Mouse (Mus musculus) forebrain, postnatal 0 days (tissue): Measurements from ENCODE around the gene Coro7. TPM values are rescaled to one million over a fixed set of nuclear protein-coding genes. Genes with fewer than 3 reads are reported as not detected.

ENCODE experiments used
- ATAC-seq: fragments of 200-750 bp; cut with Nextera tagmentation; 2 replicates; pipeline ENCODE4 v1.8.0; 2017; ENCODE audit warnings: mild to moderate bottlenecking, moderate library complexity
- DNase-seq: peaks from one replicate; pipeline ENCODE4 v3.0.0-alpha.2; 2015
- H3K27ac ChIP-seq: fragments of 300-500 bp; sonication (generic); 2 replicates; pipeline ENCODE4 v1.5.1; 2014; ENCODE audit warnings: low read depth, mild to moderate bottlenecking, antibody characterized with exemption, low read length, moderate library complexity, mixed read lengths
- H3K27me3 ChIP-seq: fragments of 300-500 bp; sonication (generic); 2 replicates; pipeline ENCODE4 v1.6.1; 2014; ENCODE audit warnings: mild to moderate bottlenecking, low read length, mixed read lengths; ENCODE audit not compliant: insufficient read depth
- H3K36me3 ChIP-seq: fragments of 300-500 bp; sonication (generic); 2 replicates; pipeline ENCODE4 v1.6.1; 2014; ENCODE audit warnings: mild to moderate bottlenecking, moderate library complexity; ENCODE audit not compliant: insufficient read depth
- H3K4me1 ChIP-seq: fragments of 300-500 bp; sonication (generic); 2 replicates; pipeline ENCODE4 v1.6.1; 2014; ENCODE audit warnings: antibody characterized with exemption; ENCODE audit not compliant: insufficient read depth
- H3K4me2 ChIP-seq: fragments of 300-500 bp; sonication (generic); 2 replicates; pipeline ENCODE4 v1.6.1; 2014; ENCODE audit warnings: low read depth, mild to moderate bottlenecking, moderate library complexity
- H3K4me3 ChIP-seq: fragments of 300-500 bp; sonication (generic); 2 replicates; pipeline ENCODE4 v1.5.1; 2014; ENCODE audit warnings: low read depth, low read length, mixed read lengths
- H3K9ac ChIP-seq: fragments of 300-500 bp; sonication (generic); 2 replicates; pipeline ENCODE4 v1.6.1; 2014; ENCODE audit warnings: mild to moderate bottlenecking
- H3K9me3 ChIP-seq: fragments of 300-500 bp; sonication (generic); 2 replicates; pipeline ENCODE4 v1.6.1; 2016; ENCODE audit warnings: low read length
- CTCF ChIP-seq: sonication (generic); IDR thresholded peaks from 2 replicates; pipeline ENCODE4 v1.5.1; 2016; ENCODE audit warnings: antibody characterized with exemption, control low read depth, low read depth
- WGBS: fragments of 180-500 bp; shearing (Covaris S2); extraction: QIAGEN DNeasy Blood & Tissue Kit; methylation state at CpG from one replicate; pipeline ENCODE4 v1.1.7; 2014; 5-methylcytosine and 5-hydroxymethylcytosine counted together
- polyA plus RNA-seq: library from polyadenylated mRNA; unstranded; fragments of >200 nt; fragmentation: Nextera tagmentation; extraction: Ambion mirVana; gene quantifications from 2 replicates; pipeline ENCODE4 v1.2.1, GENCODE M21; 2015
- total RNA-seq: library from RNA; depleted of rRNA; stranded (reverse); fragments of >200 nt; gene quantifications from 2 replicates; pipeline ENCODE4 v1.2.3, GENCODE M21; 2014

The Coro7 gene
- total and polyA plus RNA-seq, 2 experiments from 2014 or later = 24.9 to 29.3 TPM

- H3K27me3 ChIP-seq = no peaks in the 10 kb centered on the region
- DNase-seq = no peak
- H3K9ac ChIP-seq = no peak overlapping the region
- no peak for ATAC-seq
- peak overlapping the region; percentile 79 for H3K4me2 ChIP-seq
- H3K4me3 ChIP-seq = no peak overlapping the region
- no peak overlapping the region for H3K27ac ChIP-seq
- H3K9me3 ChIP-seq = no peaks in the 10 kb centered on the region
- WGBS = 35% methylated on average over 2 of the region's 2 CpGs
- H3K36me3 ChIP-seq = no peaks in the 10 kb centered on the region
- no peak for TF ChIP-seq CTCF
- peaks cover 36% of the 10 kb centered on the region for H3K4me1 ChIP-seq
Measured at GRCm38 (mm10) chr16:4596836-4597235, 82.7 kb downstream of the Coro7 start.

GRCm38 (mm10) chr16:4596141-4596728 is 83.3 kb downstream of the Coro7 start:
- Histone ChIP-seq H3K36me3 (no peaks in the 10 kb centered on the region), H3K27me3 (no peaks in the 10 kb centered on the region), H3K27ac (peak overlapping the region; percentile 57), H3K4me1 (peaks cover 36% of the 10 kb centered on the region), H3K4me3 (peak overlapping the region; percentile 85), H3K4me2 (peak overlapping the region; percentile 79), H3K9ac (peak overlapping the region; percentile 76), H3K9me3 (no peaks in the 10 kb centered on the region)
- no peak for TF ChIP-seq CTCF
- WGBS = 8% methylated on average over 3 of the region's 3 CpGs
- DNase-seq (no peak), ATAC-seq (peak; percentile 4; the same call in 1 of the 2 replicates)

GRCm38 (mm10) chr16:4595527-4595963 is 84.0 kb downstream of the Coro7 start:
- no peak; the same call in 1 of the 2 replicates for ATAC-seq
- peaks cover 36% of the 10 kb centered on the region for H3K4me1 ChIP-seq
- 2% methylated on average over 5 of the region's 5 CpGs for whole genome bisulfite sequencing

GRCm38 (mm10) chr16:4594814-4595526 is 84.6 kb downstream of the Coro7 start:
- H3K9me3 ChIP-seq = no peaks in the 10 kb centered on the region
- H3K9ac ChIP-seq = peak overlapping the region; percentile 76
- H3K27ac ChIP-seq = peak overlapping the region; percentile 90
- H3K4me1 ChIP-seq = peaks cover 36% of the 10 kb centered on the region
- TF ChIP-seq CTCF = no peak
- peak overlapping the region; percentile 85 for H3K4me3 ChIP-seq
- H3K36me3 ChIP-seq = no peaks in the 10 kb centered on the region
- DNase-seq = peak; percentile 48
- peak overlapping the region; percentile 79 for H3K4me2 ChIP-seq
- ATAC-seq = peak; percentile 57
- WGBS = 2% methylated on average over 39 of the region's 52 CpGs
- no peaks in the 10 kb centered on the region for H3K27me3 ChIP-seq

More at GRCm38 (mm10) chr16:4595527-4595963, 84.0 kb downstream of the Coro7 start:
- TF ChIP-seq CTCF = no peak
- H3K27me3 ChIP-seq = no peaks in the 10 kb centered on the region
- peak overlapping the region; percentile 85 for H3K4me3 ChIP-seq
- DNase-seq = no peak
- H3K36me3 ChIP-seq = no peaks in the 10 kb centered on the region
- H3K9me3 ChIP-seq = no peaks in the 10 kb centered on the region
- H3K27ac ChIP-seq = peak overlapping the region; percentile 57
- H3K4me2 ChIP-seq = peak overlapping the region; percentile 79
- H3K9ac ChIP-seq = peak overlapping the region; percentile 76

GRCm38 (mm10) chr16:4593971-4594813 is 85.4 kb downstream of the Coro7 start, which contains the start of gene Glis2:
Glis2 (plus strand) TSS chr16:4594713.
- Histone ChIP-seq H3K27ac (peak within 1 kb of the TSS; percentile 90), H3K27me3 (no peaks in the 10 kb centered on the region), H3K4me1 (peaks cover 36% of the 10 kb centered on the region), H3K36me3 (no peaks in the 10 kb centered on the region), H3K9ac (peak within 1 kb of the TSS; percentile 76), H3K9me3 (no peaks in the 10 kb centered on the region), H3K4me3 (peak within 1 kb of the TSS; percentile 85), H3K4me2 (peak within 1 kb of the TSS; percentile 79)
- ATAC-seq = peak; percentile 85
- TF ChIP-seq CTCF = no peak
- WGBS = 2% methylated on average over 15 of the region's 74 CpGs
- peak; percentile 88 for DNase-seq

- ATAC-seq = peak; percentile 28
- H3K9me3 ChIP-seq = no peaks in the 10 kb centered on the region
- peaks cover 30% of the 10 kb centered on the region for H3K4me1 ChIP-seq
- DNase-seq = peak; percentile 72
- H3K36me3 ChIP-seq = no peaks in the 10 kb centered on the region
- TF ChIP-seq CTCF = peak; percentile 67
- H3K4me2 ChIP-seq = peak overlapping the region; percentile 79
- H3K27me3 ChIP-seq = no peaks in the 10 kb centered on the region
- peak overlapping the region; percentile 90 for H3K27ac ChIP-seq
- 12% methylated on average over 32 of the region's 32 CpGs for WGBS
- H3K9ac ChIP-seq = peak overlapping the region; percentile 76
- peak overlapping the region; percentile 85 for H3K4me3 ChIP-seq
Measured at GRCm38 (mm10) chr16:4592909-4593875, 86.4 kb downstream of the Coro7 start.
